Mouse (Mus musculus) testis, postnatal 10 days (tissue): ENCODE measurements around the gene Tmem127.

ENCODE experiments used
- DNase-seq: peaks from one replicate; pipeline ENCODE4 v3.0.0; 2021; ENCODE audit warnings: low spot score

The Tmem127 gene

DNA sequence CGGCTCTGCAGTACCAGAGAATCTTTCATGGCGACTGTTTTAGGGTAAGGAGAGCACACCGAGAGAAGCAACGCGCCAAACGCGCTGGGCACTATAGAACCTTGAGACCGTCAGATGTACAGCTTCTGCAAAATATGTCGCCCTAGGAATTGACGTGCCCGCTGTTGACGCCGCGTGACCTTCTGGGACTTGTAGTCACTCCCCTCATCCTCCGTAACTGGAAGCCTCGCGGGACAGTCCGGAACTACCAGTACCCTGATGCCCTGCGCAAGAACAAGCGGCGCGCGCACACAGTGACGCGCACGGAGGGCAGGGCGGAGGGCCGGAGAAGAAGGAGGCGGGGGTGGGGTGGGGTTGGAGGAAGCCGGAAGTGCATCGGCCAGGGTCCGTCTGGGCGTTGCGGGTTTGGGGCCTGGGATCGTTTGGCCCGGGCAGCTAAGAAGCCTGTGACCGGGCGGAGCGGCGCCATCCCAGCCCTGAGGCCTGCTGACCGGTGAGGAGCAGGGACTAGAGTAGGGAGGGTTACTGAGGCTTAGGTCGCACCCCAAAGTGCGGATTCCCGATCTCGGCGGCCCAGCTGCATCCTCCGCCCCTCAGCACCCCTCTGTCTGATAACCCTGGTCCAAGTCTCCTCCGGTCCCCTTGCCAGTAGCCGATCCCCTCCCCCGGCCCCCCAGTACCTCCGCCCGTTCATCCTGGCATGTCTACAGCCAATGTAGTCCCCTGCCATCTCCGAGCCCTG is at the start of gene Tmem127, which contains the start of gene Ciao1:
Tmem127 (plus strand) TSS at position 317 of the 742 bp plus-strand sequence.
Ciao1 (minus strand) TSS at position 225 of the 742 bp plus-strand sequence.
- DNase-seq = peak; percentile 98

DNA sequence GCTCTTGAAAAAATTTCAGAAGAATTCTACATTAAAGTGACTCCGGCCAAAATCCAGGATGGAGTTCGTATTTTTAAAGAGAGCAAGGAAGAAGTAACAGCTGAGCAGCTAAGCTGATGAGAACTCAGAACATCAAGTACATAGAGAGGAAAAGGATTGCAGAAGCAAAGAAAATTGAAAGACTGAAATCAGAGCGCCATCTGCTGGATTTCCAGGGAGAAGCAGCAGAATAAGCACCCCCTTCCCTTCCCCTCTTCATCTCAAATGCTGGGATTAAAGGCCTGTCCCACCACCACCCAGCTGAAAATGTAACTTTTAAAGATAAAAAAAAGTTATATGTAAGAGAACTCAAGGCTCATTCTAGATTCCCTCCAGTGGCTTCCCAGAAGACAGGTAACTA is 42.8 kb upstream of the Tmem127 start:
- peak; percentile 76 for DNase-seq

DNA sequence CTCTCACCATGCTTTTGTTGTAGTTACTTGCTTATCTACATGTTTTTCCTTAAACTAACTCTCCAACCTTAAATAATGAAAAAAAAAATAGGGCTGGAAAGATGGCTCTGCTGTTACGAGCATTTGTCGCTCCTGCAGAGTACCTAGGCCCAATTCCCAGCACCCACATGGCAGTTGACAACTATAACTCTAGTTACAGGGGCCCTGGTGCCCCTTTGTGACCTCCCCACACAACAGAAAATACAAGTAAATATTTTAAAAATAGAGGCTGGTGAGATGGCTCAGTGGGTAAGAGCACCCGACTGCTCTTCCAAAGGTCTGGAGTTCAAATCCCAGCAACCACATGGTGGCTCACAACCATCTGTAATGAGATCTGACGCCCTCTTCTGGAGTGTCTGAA is 41.8 kb upstream of the Tmem127 start:
- peak; percentile 23 for DNase-seq

DNA sequence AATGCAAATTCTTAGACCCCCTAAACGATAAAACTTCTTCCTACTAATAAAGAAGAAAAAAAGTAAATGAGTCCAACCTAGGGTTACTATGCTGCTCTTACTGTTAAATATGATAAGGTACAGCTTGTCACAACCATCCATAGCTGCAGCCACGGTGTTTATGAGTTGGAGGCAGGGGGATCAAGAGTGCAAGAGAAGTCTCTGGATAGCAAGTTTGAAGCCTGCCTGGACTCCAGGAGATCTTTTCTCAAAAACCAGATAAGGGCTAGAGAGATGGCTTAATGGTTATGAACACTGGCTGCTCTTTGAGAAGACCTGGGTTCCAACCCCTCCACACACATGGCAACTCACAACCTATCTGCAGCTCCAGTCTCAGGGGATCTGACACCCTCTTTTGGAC is 40.8 kb upstream of the Tmem127 start:
- DNase-seq = no peak

DNA sequence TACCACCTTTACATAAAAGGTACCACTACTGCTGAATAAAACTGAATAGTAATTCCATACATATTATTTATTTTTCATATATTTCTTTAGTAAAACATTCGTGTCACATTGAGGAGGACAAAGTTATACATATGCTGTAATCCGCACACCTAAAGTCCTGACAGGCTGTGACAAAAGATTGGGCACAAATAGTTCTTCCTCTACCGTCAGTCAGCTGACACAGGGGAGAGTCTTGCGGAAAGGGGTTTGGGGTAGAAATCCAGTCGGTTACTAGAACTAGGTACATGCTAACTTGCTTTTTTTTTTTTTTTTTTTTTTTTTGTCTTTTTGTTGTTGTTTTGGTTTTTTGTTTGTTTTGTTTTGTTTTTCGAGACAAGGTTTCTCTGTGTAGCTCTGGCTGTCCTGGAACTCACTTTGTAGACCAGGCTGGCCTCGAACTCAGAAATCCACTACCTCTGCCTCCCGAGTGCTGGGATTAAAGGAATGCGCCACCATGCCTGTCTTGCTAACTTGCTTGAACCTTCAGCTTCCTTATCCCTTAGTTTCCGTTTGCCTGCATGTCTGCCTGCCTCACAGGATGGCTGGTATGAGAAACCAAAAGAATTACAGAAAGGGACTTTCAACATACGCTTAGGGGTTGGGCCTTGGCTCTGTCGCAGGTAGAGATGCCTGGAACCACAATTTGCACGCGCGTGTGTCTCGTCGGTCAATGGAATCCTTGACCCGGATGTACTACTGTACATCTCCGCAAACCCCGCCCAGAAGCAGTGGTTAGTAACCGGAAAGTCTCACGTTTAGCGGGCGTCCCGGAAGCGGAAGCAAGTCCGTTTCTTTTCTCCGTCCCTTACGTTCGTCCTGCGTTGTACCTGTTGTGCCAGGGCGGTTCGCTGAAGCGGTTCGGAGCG is 39.9 kb upstream of the Tmem127 start, which contains the start of the genes 1810024B03Rik and Snrnp200:
1810024B03Rik (minus strand) TSS at position 734 of the 905 bp plus-strand sequence.
Snrnp200 (plus strand) TSS at position 840 of the 905 bp plus-strand sequence.
- peak; percentile 92 for DNase-seq

DNA sequence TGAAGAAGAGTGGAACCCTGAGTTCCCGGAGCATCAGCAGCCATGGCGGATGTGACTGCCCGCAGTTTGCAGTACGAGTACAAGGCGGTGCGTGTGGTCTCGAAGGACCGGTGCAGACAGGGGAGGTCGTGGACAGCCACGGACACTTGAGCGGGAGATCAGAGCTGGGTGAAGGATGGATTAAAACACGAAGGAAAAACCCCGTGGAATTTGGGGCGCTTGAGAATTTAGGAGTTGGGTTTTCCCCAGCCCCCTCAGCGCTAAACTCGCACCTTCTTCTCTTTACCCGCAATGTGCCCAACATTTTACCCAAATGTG is 39.3 kb upstream of the Tmem127 start:
- no peak for DNase-seq

DNA sequence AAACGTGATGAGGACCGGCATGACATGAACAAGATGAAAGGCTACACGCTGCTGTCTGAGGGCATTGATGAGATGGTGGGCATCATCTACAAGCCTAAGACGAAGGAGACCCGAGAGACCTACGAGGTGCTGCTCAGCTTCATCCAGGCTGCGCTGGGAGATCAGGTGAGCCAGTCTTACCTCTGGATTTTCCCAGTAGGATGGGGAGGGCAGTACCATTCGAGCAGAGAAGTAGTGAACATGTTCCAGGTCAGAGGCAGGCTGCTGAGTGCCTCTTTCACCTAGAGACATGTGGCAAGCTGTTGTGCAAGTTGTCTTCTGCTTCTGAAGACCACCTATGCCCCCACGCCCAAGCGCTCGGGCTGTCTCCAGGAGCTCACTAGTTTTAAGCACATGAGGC is 37.0 kb upstream of the Tmem127 start:
- peak; percentile 33 for DNase-seq

DNA sequence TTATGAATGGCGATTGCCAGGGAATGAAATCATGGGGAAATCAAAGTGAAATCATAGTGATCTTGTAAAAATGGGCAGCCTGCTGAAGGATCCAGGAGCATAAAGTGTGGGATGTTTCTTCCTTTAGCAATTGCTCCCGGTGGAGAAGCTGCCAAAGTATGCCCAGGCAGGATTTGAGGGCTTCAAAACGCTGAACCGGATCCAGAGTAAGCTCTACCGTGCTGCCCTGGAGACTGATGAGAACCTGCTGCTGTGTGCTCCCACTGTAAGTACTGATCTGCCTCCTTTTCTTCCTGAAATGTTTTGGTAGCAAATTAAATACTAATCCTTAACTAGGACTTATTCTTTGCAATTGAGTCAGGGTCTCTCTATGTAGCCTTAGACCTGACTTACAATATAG is 30.0 kb upstream of the Tmem127 start:
- no peak for DNase-seq

DNA sequence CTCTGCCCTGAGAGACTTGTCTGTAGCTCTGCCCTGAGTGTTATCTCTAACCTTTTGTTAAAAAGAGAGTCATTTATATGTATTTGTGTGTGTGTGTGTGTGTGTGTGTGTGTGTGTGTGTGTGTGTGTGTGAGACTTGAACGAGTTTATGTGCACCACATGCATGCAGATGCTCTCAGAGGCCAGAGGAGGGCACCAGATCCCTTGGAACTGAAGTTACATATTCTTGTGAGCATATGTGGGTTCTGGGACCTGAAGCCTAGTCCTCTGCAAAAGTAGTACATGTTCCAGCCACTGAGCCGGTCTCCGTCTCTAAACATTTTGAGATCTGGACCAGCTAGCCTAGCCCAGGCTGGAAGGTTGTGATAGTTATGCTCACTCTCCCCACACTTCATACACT is 22.4 kb upstream of the Tmem127 start:
- DNase-seq = no peak

DNA sequence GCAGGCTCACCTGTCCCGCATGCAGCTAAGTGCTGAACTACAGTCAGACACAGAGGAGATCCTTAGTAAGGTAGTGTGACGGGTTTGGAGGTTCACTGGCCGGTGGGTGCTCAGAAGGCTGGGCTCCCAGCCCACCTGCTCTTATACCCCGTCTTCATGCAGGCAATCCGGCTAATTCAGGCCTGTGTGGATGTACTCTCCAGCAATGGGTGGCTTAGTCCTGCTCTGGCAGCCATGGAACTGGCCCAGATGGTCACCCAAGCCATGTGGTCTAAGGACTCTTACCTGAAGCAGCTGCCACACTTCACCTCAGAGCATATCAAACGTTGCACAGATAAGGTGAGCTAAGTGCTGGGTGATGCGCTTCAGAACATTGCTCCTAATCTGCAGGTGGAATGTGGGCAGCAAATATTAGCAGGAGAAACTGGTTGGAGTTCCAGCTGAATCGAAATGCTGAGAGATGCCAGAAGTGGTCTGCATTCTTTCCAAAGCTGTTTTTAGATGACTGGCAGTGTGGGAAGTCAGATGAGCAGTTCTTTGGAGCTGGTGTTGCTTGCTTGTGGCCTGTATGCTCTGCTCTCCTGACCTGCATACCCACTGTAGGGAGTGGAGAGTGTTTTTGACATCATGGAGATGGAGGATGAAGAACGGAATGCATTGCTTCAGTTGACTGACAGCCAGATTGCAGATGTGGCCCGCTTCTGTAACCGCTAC is 9.7 kb upstream of the Tmem127 start:
- no peak for DNase-seq

DNA sequence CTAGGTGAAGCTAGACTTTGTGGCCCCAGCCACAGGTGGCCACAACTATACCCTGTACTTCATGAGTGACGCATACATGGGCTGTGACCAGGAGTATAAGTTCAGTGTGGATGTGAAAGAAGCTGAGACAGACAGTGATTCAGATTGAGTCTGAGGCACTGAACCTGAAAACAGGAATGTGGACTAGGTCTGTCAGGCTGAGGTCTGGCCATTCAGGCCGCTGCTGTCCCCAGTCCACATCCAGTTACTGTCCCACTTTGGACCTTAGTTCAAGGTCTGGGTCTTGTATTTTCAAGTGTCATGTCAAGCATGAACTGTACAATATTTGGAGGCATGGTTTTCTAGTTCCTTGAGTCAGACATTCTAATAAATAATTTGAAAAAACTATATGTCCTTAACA is 7.6 kb upstream of the Tmem127 start:
- DNase-seq = no peak

DNA sequence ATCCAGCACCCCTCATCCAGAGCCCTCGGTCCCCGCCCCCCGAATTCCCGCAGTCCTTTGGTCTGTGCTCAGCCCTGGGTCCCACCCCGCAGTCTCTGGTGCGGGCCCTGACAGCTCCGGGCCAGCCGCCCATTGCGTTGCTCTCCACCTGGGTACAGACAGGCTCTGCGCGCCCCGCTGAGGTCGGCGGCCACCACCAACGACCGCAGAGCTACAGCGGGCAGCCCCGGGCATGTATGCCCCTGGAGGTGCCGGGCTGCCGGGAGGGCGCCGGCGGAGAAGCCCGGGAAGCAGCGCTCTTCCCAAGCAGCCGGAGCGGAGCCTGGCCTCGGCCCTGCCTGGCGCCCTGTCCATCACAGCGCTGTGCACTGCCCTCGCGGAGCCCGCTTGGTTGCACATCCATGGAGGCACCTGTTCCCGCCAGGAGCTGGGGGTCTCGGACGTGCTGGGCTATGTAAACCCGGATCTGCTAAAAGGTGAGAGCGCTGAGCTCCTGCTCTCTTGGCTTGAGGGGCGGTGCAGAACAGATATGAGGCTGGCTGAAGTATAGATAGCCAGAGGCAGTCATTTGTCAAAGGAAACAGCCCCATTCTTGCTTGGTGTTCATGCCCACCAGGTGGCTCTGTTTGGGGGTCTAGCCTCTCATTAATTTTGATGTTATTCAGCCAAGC is 761 bp downstream of the Tmem127 start:
- peak; percentile 73 for DNase-seq

DNA sequence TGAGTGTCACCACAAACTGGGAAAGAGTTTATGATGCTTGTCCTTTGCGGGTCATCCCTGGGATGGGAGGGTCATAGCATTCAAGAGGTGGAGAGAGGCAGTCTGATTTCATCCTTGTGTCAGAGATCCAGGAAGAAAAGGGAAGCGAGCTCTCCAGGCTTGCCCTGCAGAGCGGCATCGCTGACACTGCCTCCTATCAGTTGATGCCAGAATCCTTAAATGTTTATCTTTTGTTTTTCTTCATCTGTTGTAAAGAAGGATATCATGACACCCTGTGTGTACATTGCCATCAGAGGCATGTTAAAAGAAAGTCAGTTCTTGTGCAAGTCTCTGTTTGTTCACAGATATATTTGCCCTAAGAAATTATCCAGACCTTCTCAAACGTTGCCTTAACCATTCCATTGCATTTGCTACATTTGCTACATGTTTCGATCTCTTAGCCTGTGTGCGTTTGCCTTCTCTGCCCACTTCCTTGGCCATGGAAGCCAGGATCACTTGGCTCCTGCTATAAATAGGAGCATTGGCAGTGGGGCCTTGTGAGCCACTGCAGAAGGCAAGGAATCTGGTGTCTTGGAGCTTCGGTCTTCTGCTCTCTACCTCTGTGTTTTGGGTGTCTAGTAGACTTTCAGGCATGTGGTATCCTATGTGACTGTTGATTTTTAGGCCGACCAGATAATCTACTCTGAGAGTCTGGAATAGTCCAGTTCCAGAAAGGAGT is 2.7 kb downstream of the Tmem127 start:
- no peak for DNase-seq

DNA sequence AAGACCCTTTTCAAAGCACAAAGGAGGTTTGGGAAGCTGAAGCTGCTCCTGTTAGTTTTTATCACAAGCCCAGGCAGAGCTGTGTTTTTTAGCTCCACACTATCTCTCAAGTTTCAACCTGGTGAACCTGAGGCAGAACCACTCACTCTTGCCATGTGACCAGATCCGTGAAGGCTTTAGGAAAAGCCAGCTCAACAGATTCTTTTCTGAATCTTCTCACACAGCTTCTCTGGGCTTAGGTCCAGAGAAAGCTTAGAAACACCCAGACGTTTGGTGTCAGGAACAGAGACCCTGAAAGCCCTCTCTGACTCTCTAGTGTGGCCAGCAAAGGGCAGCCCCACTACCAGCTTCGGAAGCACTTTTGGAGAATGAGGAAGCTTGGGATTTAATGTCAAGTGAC is 3.7 kb downstream of the Tmem127 start:
- no peak for DNase-seq

DNA sequence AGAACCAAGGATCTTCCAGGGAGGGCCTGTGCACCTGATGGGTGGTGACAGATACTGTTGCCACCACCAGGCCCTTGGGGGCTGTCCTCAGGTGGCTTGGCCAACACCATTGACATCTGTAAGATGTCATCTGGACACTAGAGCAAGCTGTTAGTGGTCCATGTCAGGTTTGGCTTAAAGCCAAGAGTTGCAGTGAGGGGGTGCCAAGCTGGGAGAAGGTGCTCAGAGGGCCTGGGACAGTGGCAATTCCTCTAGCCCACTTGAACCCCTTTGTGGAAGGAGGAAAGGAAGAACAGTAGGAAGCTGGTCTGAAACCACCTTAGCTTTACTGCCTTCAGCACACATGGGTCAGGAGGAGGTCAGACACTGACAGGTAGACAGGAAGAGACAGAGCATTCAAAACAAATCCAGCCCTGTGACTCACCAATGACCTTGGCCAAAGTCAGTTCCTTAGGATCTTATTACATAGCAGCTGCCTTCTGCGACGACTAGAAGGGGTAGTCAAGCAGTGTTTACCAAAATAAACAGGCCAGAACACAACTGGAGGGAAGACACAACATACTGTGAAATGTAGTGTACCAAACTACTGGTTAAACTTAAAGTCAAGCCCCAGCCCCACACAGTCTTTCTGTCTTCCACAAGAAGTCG is 4.3 kb downstream of the Tmem127 start:
- no peak for DNase-seq

DNA sequence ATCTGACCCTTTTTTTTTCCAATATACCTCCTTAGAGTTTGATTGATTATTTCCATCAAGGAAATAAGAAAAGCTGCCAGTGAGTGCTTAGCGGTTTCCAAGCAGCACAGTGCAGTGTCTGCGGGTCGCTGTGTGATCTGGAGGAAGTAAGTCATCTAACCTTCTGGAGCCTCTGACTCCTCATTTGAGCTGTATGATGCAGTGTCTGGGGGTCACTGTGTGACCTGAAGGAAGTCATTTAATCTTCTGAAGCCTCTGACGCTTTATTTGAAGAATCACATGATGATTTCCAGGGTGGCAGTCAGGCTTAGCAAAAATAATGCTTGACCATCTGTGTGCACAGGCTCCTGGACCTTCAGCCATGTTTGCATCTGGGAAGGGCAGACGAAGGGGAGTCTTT is 5.1 kb downstream of the Tmem127 start:
- DNase-seq = no peak

DNA sequence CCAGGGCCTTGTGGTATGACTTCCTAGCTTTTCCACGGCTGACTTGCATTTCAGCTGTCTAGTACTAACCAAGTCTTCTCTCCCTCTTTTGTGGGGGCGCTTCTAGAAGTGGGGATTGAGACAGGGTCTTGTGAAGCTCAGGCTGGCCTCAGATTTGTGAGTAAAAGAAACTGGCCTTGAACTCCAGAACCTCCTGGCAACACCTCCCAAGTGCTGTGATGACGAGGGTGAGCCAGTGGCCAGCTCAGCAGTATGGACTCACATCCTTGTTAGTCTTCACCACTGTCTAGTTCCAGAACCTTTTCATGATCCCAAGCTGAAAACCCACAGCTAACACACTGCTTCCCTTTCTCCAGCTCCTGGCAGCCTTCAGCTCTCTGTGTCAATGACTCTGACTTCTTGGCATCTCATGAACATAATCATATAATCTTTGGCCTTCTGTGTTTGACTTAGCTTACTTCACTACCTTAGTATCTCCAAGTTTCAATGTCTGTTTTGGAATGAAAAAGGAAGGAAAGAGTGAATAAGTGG is 7.0 kb downstream of the Tmem127 start:
- DNase-seq = no peak

DNA sequence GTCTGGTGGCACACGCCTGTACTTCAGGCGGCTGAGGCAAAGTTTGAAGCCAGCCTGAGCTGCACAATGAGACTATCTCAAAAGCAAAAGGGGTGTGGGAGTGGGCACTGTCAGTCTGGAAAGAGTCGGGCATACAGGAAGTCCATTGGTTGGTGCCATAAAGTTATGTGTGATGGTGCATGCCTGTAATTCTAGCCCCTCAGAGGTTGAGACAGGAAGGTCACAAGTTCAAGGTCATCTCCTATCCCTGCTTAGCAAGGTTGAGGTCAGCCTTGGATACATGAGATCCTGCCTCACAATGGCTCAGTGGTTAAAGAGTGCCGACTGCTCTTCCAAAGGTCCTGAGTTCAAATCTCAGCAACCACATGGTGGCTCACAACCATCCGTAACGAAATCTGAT is 7.6 kb downstream of the Tmem127 start:
- no peak for DNase-seq

DNA sequence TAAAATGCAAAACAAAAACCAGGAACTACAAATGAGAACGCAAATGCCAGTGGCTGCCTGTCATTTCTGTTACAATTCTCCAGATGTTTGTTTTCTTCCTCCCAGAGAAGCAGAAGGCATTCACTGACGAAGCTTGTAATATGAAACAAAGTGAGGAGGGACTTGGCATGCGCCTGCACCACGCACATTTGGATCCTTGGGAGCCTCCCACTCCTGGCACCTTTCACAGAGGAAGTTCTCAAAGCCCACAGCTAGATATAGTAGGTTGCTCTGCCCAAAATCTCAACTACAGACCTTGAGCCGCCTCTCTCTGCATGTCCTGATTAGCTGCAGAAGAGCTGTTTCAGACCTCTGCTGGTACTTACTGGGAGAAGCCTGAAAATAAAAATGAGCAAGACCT is 11.6 kb downstream of the Tmem127 start:
- DNase-seq = peak; percentile 58

DNA sequence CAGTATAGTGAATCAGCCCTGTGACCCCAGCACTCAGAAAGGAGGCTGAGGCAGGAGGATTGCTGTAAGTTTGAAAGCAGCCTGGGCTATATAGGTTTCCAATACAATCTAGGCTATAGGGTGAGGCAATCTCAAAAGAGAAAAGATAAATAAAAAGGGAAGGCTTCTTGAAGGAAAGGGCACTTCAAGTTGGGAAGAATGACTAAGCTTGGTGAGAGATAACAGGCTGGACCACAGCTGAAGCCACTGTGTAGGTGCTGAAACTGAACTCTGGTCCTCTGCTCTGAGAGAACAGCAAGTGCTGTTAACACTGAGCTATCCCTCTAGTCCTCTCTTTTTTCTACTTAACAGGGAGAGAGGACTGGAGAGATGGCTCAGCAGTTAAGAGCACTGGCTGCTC is 14.8 kb downstream of the Tmem127 start:
- DNase-seq = no peak

DNA sequence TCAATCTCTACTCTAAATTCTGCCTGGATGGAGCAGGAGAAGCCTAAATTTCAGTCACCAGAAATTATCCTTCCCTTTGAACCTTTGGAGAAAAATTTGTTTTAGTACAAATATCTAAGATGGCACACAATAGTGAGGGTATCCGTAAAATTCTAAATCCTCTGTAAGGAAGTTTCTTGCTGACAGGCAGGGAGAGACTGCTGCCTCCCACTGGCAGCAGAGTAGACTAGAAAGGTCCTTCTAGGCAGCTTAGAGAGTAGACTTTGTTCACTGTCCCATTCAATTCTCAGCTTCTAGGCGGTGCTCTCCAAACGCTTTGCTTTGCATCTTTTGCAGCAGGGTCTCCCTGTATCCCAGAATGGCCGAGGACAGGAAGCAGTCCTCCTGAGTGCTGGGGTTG is 20.1 kb downstream of the Tmem127 start:
- no peak for DNase-seq
